Mouse (Mus musculus): Measurements from ENCODE around the gene Gpr152.

- TF ChIP-seq CTCF (IDR thresholded peaks at IDR 0.05; ENCODE audit: extremely low read depth, insufficient read length, insufficient replicate concordance, low read depth, low read length) (no peak), POLR2A (IDR thresholded peaks at IDR 0.05; ENCODE audit: low read depth, low read length) (no peak)
Observed at GRCm38 (mm10) chr19:4153232-4153654, 13.7 kb downstream of the Gpr152 start, which contains the start of gene Ptprcap.

All from small intestine, adult 2 months (tissue).